Mouse (Mus musculus): ENCODE data around the gene Phb2. TPM values are rescaled to one million over a fixed set of nuclear protein-coding genes. Genes with fewer than 3 reads are reported as not detected.

Phb2 gene
- 100 to 1,000 TPM; 119 to 130 TPM for total RNA-seq (2023)

DNA sequence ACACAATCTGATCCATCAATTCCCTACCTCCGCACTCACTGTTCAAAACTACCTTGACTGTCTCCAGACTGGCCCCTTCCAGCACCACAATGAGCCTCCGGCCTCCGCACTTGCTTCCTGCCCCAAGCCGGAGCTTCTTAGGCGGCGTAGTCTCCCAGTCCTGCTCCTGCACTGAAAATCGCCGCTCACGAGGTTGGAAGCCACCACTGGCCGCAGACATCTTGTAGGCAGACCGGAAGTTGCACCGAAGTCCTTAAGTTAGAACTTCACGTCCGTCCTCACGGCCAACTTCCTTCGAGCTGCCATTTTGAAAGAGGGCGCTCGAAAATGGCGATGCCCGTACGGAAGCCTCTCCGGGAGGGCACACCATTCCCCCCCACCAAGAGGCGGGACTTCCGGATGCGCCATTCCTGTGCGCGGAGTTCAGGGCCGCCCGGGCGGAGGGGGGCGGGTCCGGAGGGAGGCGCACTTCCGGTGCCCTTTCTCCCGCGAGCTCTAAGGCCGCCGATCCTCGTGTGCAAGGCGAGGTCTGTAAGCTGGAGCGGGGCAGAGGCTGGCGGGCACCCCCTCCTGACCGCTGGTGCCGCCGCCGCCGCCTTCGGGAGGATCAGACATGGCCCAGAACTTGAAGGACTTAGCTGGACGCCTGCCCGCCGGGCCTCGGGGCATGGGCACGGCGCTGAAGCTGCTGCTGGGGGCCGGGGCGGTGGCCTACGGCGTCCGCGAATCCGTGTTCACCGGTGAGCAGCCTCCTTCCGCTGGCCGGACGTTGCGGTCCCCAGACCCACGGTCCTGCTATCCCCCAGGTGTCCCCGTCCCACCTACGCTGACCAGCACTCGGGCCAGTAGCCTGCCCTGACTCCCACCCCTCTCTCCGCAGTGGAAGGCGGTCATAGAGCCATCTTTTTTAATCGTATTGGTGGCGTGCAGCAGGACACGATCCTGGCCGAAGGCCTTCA, at the start of gene Phb2, which contains the start of gene Emg1:
Gene Phb2, plus strand, starts transcription at position 513 of the 959 bp plus-strand sequence.
Gene Emg1, minus strand, starts transcription at position 355 of the 959 bp plus-strand sequence.

DNA sequence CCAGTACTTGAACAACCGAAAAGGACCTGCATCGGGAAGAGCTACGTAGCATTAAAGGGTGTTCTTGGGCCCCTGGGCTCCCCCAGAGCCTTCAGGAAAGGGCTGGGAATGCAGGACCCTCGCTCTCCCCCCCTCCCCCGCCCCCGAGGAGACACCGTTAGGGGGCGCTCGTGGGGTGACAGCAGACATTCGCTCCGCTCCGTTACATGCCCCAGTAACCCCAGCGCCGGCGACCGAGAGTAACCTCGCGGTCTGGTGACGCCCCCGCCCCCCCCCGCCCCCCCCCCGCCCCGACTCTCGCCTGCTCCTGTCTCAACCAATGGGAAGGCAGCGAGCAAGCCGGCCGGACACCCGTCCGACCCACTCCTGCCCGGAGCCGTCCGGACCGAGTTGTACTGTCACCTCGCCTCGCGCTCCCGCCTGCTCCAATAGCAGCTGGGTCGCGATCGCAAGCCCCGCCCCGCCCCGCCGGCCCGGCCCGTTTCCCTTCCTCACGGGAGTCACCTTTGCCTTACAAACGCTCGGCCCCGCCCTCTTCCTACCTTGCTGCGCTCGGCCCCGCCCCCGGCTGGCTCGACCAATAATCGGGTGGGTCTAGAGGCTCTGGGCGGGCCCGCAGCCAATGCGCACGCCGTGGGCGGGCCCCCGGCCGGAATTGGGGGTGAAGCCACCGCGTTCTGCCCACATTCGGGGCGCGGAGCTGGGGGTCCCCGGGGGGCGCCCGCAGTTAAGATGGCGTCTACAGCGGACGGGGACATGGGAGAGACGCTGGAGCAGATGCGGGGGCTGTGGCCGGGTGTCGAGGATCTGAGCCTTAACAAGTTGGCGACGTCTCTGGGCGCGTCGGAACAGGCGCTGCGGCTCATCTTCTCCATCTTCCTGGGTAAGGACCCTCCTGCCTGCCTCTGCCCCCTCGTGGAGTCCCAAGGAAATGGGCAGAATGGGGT, 49.4 kb upstream of the Phb2 start, which contains the start of gene Lpcat3:
Gene Lpcat3, plus strand, starts transcription at position 551 of the 947 bp plus-strand sequence.

DNA sequence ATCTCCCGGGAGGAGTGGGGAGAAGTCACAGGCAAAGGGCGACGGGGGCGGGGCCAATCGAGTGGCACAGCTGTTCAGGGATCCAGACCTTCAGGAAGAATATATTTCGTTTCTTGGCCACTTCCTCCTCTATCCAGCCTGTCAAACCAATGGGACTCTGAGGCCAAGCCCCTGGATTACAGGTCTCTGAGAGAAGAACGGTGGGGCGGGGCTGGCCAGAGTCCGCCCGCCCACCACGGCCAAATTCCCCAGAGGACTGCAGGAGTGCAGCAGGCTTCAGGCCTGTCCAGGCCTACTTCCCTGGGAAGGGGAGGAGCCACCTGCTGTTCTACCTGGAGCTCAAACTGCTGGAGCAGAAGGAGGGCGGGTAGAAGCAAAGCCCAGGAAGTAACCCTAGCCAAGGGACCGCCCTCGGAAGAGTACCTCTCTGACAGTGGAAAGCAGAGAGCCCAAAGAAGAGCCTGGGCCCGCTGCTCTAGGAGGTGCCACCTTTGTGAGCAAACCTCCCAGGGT, 26.4 kb downstream of the Phb2 start, which contains the start of gene Ptpn6:
Gene Ptpn6, minus strand, starts transcription at position 204 of the 513 bp plus-strand sequence.

DNA sequence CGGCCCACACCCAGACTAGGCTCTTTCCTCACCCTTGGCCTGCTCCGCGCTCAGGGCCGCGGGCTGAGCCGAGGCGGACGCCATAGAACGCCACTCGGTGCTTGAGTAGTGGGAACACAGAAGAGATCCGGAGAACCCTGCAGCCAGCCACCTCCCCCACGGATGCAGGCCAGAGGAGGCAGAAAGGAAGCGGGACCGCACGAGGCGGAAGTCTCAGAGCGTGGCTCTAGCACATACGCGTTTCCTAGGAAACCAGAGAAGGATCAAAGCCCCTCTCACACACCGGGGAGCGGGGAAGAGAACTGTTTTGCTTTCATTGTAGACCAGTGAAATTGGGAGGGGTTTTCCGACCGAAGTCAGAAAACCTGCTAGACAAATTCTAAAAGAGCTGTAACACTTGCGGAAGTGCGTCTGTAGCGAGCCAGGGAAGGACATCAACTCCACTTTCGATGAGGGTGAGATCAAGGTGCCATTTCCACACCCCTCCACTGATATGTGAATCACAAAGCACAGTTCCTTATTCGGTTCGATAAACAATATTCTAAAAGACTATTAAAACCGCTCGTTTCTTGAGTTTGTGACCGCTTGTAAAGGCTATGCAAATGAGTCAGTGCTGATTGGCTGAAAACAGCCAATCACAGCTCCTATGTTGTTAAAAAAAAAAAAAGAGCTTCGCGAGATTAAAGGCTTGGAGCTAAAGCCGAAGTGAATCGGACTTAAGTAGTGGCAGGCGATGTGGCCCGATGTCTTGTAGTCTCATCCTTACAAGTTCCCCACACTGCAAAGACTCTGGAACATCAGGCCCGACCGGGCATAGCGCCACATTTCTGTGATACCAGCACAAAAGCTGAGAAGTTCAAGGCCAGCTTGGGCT, 29.0 kb downstream of the Phb2 start, which contains the start of gene Grcc10:
Gene Grcc10, minus strand, starts transcription at position 487 of the 874 bp plus-strand sequence.

DNA sequence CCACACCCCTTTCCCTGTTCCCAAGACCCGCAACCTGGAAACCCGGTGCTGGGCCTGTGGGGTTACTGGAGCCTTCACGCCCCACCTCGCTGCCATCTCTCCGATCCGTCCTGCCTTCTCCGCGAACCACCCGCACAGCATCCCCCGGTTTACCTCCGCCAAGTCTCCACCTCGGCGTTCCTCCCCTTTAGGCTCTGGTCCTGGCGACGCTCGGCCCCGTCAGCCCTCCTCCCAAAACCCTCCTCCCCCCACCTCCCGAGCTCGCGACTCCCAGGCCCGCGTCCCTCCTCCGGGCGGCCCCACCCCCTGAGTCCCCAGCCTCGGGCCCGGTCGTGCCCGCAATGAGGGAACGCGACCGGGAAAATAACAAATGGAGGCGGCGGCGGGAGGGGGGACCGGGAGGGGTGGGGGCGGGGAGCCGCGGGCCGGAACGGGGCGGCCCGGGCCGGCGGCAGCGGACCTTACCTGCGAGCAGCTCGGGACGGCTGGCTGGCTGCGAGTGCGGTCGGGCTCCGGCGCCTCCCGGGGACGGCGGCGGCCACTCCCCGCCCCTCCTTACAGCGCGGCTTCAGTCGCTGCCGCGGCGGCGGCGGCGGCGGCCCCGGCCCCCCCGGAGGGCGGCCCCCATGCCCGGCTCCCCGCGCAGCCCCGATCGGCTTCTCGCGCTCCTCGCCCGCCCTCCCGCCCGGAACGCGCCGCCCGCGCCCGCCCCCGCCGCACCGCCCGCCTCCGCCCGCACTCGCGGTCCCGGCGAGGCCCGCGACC, 43.9 kb downstream of the Phb2 start, which contains the start of the genes Gm45234 and Atn1:
Gene Gm45234, minus strand, starts transcription at position 191 of the 765 bp plus-strand sequence.
Gene Atn1, minus strand, starts transcription at position 694 of the 765 bp plus-strand sequence.

Other genes starting within 250 kb of the Phb2 start
- 1 to 10 TPM; 3.1 to 4.5 TPM for gene Clstn3, start 247.5 kb upstream of the Phb2 start, total RNA-seq (2023)
- gene C1rl, start 219.2 kb upstream of the Phb2 start, total RNA-seq (2023): 10 to 100 TPM; 44.5 to 46.7 TPM
- gene C1ra, start 199.9 kb upstream of the Phb2 start, total RNA-seq (2023): 1 to 10 TPM; 3.5 to 5.7 TPM
- not detected for gene C1s1, start 170.0 kb upstream of the Phb2 start, total RNA-seq (2023)
- under 1 TPM; 0.22 to 0.62 TPM for gene C1rb, start 142.0 kb upstream of the Phb2 start, total RNA-seq (2023)
- under 1 TPM in 1 of 2 experiments, not detected in 1; 0.13 TPM for gene C1s2, start 76.3 kb upstream of the Phb2 start, total RNA-seq (2023)
- gene Lpcat3, start 49.3 kb upstream of the Phb2 start, total RNA-seq (2023): 10 to 100 TPM; 55.6 to 64.5 TPM
- 10 to 100 TPM; 53.2 to 62.5 TPM for gene Emg1, start 158 bp upstream of the Phb2 start, total RNA-seq (2023)
- 100 to 1,000 TPM; 378 to 393 TPM for gene Ptpn6, start 26.4 kb downstream of the Phb2 start, total RNA-seq (2023)
- gene Grcc10, start 29.0 kb downstream of the Phb2 start, total RNA-seq (2023): 100 to 1,000 TPM; 116 to 117 TPM
- 1 to 10 TPM in 1 of 2 experiments, not detected in 1; 1.1 TPM for gene Gm45234, start 43.7 kb downstream of the Phb2 start, total RNA-seq (2023)
- 10 to 100 TPM; 32.0 to 35.9 TPM for gene Atn1, start 44.2 kb downstream of the Phb2 start, total RNA-seq (2023)
- not detected for gene Eno2, start 57.3 kb downstream of the Phb2 start, total RNA-seq (2023)
- gene Lrrc23, start 67.4 kb downstream of the Phb2 start, total RNA-seq (2023): not detected
- 10 to 100 TPM; 21.0 to 23.8 TPM for gene Spsb2, start 96.3 kb downstream of the Phb2 start, total RNA-seq (2023)
- 100 to 1,000 TPM; 131 to 139 TPM for gene Tpi1, start 102.0 kb downstream of the Phb2 start, total RNA-seq (2023)
- 10 to 100 TPM; 58.2 to 61.3 TPM for gene Usp5, start 117.1 kb downstream of the Phb2 start, total RNA-seq (2023)
- gene Cdca3, start 117.2 kb downstream of the Phb2 start, total RNA-seq (2023): 10 to 100 TPM; 77.1 to 93.0 TPM
- gene Gnb3, start 127.9 kb downstream of the Phb2 start, total RNA-seq (2023): not detected
- under 1 TPM; 0.55 to 0.61 TPM for gene P3h3, start 145.4 kb downstream of the Phb2 start, total RNA-seq (2023)
- under 1 TPM in 1 of 2 experiments, not detected in 1; 0.15 TPM for gene Gpr162, start 151.6 kb downstream of the Phb2 start, total RNA-seq (2023)
- under 1 TPM in 1 of 2 experiments, not detected in 1; 0.24 TPM for gene Cd4, start 175.9 kb downstream of the Phb2 start, total RNA-seq (2023)
- gene Lag3, start 199.4 kb downstream of the Phb2 start, total RNA-seq (2023): 1 to 10 TPM in 1 of 2 experiments, under 1 TPM in 1; 0.44 to 1.2 TPM
- 100 to 1,000 TPM in 1 of 2 experiments, 10 to 100 TPM in 1; 99.4 to 117 TPM for gene Ptms, start 207.8 kb downstream of the Phb2 start, total RNA-seq (2023)
- 10 to 100 TPM; 89.4 to 93.4 TPM for gene Mlf2, start 219.1 kb downstream of the Phb2 start, total RNA-seq (2023)